Mouse (Mus musculus) kidney, embryonic 14.5 days (tissue): ENCODE measurements around the gene Mrgpra4. TPM values are rescaled to one million over a fixed set of nuclear protein-coding genes. Genes with fewer than 3 reads are reported as not detected.

Source experiments
- ATAC-seq: fragments of 200-750 bp; cut with Nextera tagmentation; 2 replicates; pipeline ENCODE4 v1.8.0; 2017; ENCODE audit warnings: moderate number of reproducible peaks, mild to moderate bottlenecking, moderate TSS enrichment, moderate library complexity; ENCODE audit not compliant: low FRiP score, low TSS enrichment
- H3K27ac ChIP-seq: fragments of 300-500 bp; sonication (generic); 2 replicates; pipeline ENCODE4 v1.5.1; 2014; ENCODE audit warnings: low read depth, mild to moderate bottlenecking, low read length, moderate library complexity, mixed read lengths
- H3K27me3 ChIP-seq: fragments of 300-500 bp; sonication (generic); 2 replicates; pipeline ENCODE4 v1.6.1; 2014; ENCODE audit warnings: mild to moderate bottlenecking, low read length; ENCODE audit not compliant: control insufficient read depth, insufficient read depth
- H3K36me3 ChIP-seq: fragments of 300-500 bp; sonication (generic); 2 replicates; pipeline ENCODE4 v1.6.1; 2014; ENCODE audit warnings: low read length, mixed read lengths; ENCODE audit not compliant: control insufficient read depth, insufficient read depth
- H3K4me1 ChIP-seq: fragments of 300-500 bp; sonication (generic); 2 replicates; pipeline ENCODE4 v1.6.1; 2014; ENCODE audit warnings: low read length, mixed read lengths; ENCODE audit not compliant: control insufficient read depth, insufficient read depth
- H3K4me2 ChIP-seq: fragments of 300-500 bp; sonication (generic); replicated peaks from 2 replicates; pipeline ENCODE4 v1.6.1; 2014; ENCODE audit warnings: low read depth, mild to moderate bottlenecking, low read length
- H3K4me3 ChIP-seq: fragments of 300-500 bp; sonication (generic); 2 replicates; pipeline ENCODE4 v1.5.1; 2014; ENCODE audit warnings: mild to moderate bottlenecking, low read length
- H3K9ac ChIP-seq: fragments of 300-500 bp; sonication (generic); 2 replicates; pipeline ENCODE4 v1.6.1; 2014; ENCODE audit warnings: low read depth, mild to moderate bottlenecking, low read length, moderate library complexity
- H3K9me3 ChIP-seq: fragments of 300-500 bp; sonication (generic); 2 replicates; pipeline ENCODE4 v1.6.1; 2016; ENCODE audit warnings: low read length; ENCODE audit not compliant: control insufficient read depth
- WGBS: fragments of 180-500 bp; shearing (Covaris S2); extraction: QIAGEN DNeasy Blood & Tissue Kit; methylation state at CpG from one replicate; pipeline ENCODE4 v1.1.7; 2014; 5-methylcytosine and 5-hydroxymethylcytosine counted together
- polyA plus RNA-seq: library from polyadenylated mRNA; unstranded; fragments of >200 nt; fragmentation: Nextera tagmentation; extraction: Ambion mirVana; gene quantifications from 2 replicates; pipeline ENCODE4 v1.2.1, GENCODE M21; 2014

Mrgpra4 gene
- not detected in 2 replicates for polyA plus RNA-seq

GRCm38 (mm10) chr7:47981995-47982394, at the start of gene Mrgpra4:
Gene Mrgpra4 (minus strand): TSS chr7:47982095.
- no peak within 1 kb of the TSS for H3K4me3 ChIP-seq
- H3K27ac ChIP-seq: no peak within 1 kb of the TSS
- no peaks in the 10 kb centered on the region for H3K36me3 ChIP-seq
- no peaks in the 10 kb centered on the region for H3K27me3 ChIP-seq
- ATAC-seq: no peak
- no peaks in the 10 kb centered on the region for H3K4me1 ChIP-seq
- no peak within 1 kb of the TSS for H3K4me2 ChIP-seq
- 78% methylated on average over 1 of the region's 1 CpGs for WGBS
- no peaks in the 10 kb centered on the region for H3K9me3 ChIP-seq
- H3K9ac ChIP-seq: no peak within 1 kb of the TSS

- H3K9ac ChIP-seq: no peak within 1 kb of the TSS
- no peak within 1 kb of the TSS for H3K4me3 ChIP-seq
- H3K27ac ChIP-seq: no peak within 1 kb of the TSS
- H3K36me3 ChIP-seq: no peaks in the 10 kb centered on the region
- no peak for ATAC-seq
- H3K4me1 ChIP-seq: no peaks in the 10 kb centered on the region
- H3K9me3 ChIP-seq: no peaks in the 10 kb centered on the region
- WGBS: 89% methylated on average over 3 of the region's 3 CpGs
- H3K27me3 ChIP-seq: no peaks in the 10 kb centered on the region
- no peak within 1 kb of the TSS for H3K4me2 ChIP-seq
Measured at GRCm38 (mm10) chr7:48027497-48027896, 45.6 kb upstream of the Mrgpra4 start, which contains the start of gene Mrgprx1. Gene Mrgprx1 (minus strand): TSS chr7:48027597.

- Histone ChIP-seq H3K4me1 (no peaks in the 10 kb centered on the region), H3K4me3 (no peak overlapping the region), H3K27ac (no peak overlapping the region), H3K9me3 (no peaks in the 10 kb centered on the region), H3K9ac (no peak overlapping the region), H3K4me2 (no peak overlapping the region), H3K27me3 (no peaks in the 10 kb centered on the region), H3K36me3 (no peaks in the 10 kb centered on the region)
- 53% methylated on average over 2 of the region's 2 CpGs for WGBS
- no peak for ATAC-seq
Measured at GRCm38 (mm10) chr7:48017874-48018273, 36.0 kb upstream of the Mrgpra4 start.

GRCm38 (mm10) chr7:47995689-47996088, 13.8 kb upstream of the Mrgpra4 start:
- H3K27ac ChIP-seq: no peak overlapping the region
- no peak overlapping the region for H3K4me3 ChIP-seq
- H3K9ac ChIP-seq: no peak overlapping the region
- no peaks in the 10 kb centered on the region for H3K27me3 ChIP-seq
- H3K36me3 ChIP-seq: no peaks in the 10 kb centered on the region
- no peak overlapping the region for H3K4me2 ChIP-seq
- whole genome bisulfite sequencing: 83% methylated on average over 3 of the region's 3 CpGs
- no peaks in the 10 kb centered on the region for H3K4me1 ChIP-seq
- no peak for ATAC-seq
- H3K9me3 ChIP-seq: no peaks in the 10 kb centered on the region

- Histone ChIP-seq H3K27me3 (no peaks in the 10 kb centered on the region), H3K36me3 (no peaks in the 10 kb centered on the region), H3K9ac (no peak overlapping the region), H3K4me2 (no peak overlapping the region), H3K9me3 (no peaks in the 10 kb centered on the region), H3K4me3 (no peak overlapping the region), H3K4me1 (no peaks in the 10 kb centered on the region), H3K27ac (no peak overlapping the region)
- ATAC-seq: no peak
- 75% methylated on average over 1 of the region's 1 CpGs for WGBS
Measured at GRCm38 (mm10) chr7:47986752-47987151, 4.9 kb upstream of the Mrgpra4 start.

Other genes starting within 250 kb of the Mrgpra4 start
- gene Mrgprx1, start 45.5 kb upstream of the Mrgpra4 start, polyA plus RNA-seq: not detected in 2 replicates
- gene Mrgprb5, start 186.9 kb upstream of the Mrgpra4 start, polyA plus RNA-seq: not detected in 2 replicates
- gene Mrgprb4, start 217.2 kb upstream of the Mrgpra4 start, polyA plus RNA-seq: not detected in 2 replicates